Mouse (Mus musculus) mouse trophoblast stem cell (cell line): ENCODE results near the gene Bmp6.

Experiments
- in situ Hi-C, 2 experiments: fragments of 300-500 bp; cut with MseI, MboI; formaldehyde crosslinking; loops; 2 replicates in 1 of 2; 3 replicates in 1 of 2; pipeline ENCODE4 v1.15.1; 2025

Bmp6 gene

GRCm38 (mm10) chr13:38344713-38345430 is at the start of gene Bmp6:
Bmp6 (plus strand) TSS chr13:38345107.
- in situ Hi-C loops, result loop anchor here in 1 of 2 experiments (25.0 kb wide), 1 partner anchor 242 kb away; no protein-coding TSS in a partner anchor

- in situ Hi-C loops, result no loop called here
Measured at GRCm38 (mm10) chr13:38296166-38296565, 48.7 kb upstream of the Bmp6 start.

GRCm38 (mm10) chr13:38296601-38297000 is 48.3 kb upstream of the Bmp6 start:
- in situ Hi-C loops, result no loop called here

- in situ Hi-C loops, result no loop called here
Measured at GRCm38 (mm10) chr13:38311125-38311524, 33.8 kb upstream of the Bmp6 start.

- in situ Hi-C loops, result no loop called here
Measured at GRCm38 (mm10) chr13:38312357-38313040, 32.4 kb upstream of the Bmp6 start.

GRCm38 (mm10) chr13:38314590-38314989 is 30.3 kb upstream of the Bmp6 start:
- in situ Hi-C loops, result no loop called here

- in situ Hi-C loops, result no loop called here
Measured at GRCm38 (mm10) chr13:38318418-38318817, 26.5 kb upstream of the Bmp6 start.

GRCm38 (mm10) chr13:38320354-38320753 is 24.6 kb upstream of the Bmp6 start:
- in situ Hi-C loops, result no loop called here

- in situ Hi-C loops, result no loop called here
Measured at GRCm38 (mm10) chr13:38324452-38324851, 20.5 kb upstream of the Bmp6 start.

- in situ Hi-C loops, result loop anchor here in 1 of 2 experiments (25.0 kb wide), 1 partner anchor 260 kb away; no protein-coding TSS in a partner anchor
Measured at GRCm38 (mm10) chr13:38327377-38327776, 17.5 kb upstream of the Bmp6 start.

GRCm38 (mm10) chr13:38333496-38333895 is 11.4 kb upstream of the Bmp6 start:
- in situ Hi-C loops, result loop anchor here in 1 of 2 experiments (25.0 kb wide), 1 partner anchor 254 kb away; no protein-coding TSS in a partner anchor

- in situ Hi-C loops, result loop anchor here in 1 of 2 experiments (25.0 kb wide), 1 partner anchor 245 kb away; no protein-coding TSS in a partner anchor
Measured at GRCm38 (mm10) chr13:38342598-38342997, 2.3 kb upstream of the Bmp6 start.

- in situ Hi-C loops, result loop anchor here in 1 of 2 experiments (25.0 kb wide), 1 partner anchor 244 kb away; no protein-coding TSS in a partner anchor
Measured at GRCm38 (mm10) chr13:38343202-38343601, 1.7 kb upstream of the Bmp6 start.

- in situ Hi-C loops, result loop anchor here in 1 of 2 experiments (25.0 kb wide), 1 partner anchor 242 kb away; no protein-coding TSS in a partner anchor
Measured at GRCm38 (mm10) chr13:38345431-38345820, 519 bp downstream of the Bmp6 start.

- in situ Hi-C loops, result loop anchor here in 1 of 2 experiments (25.0 kb wide), 1 partner anchor 241 kb away; no protein-coding TSS in a partner anchor
Measured at GRCm38 (mm10) chr13:38346096-38346915, 1.4 kb downstream of the Bmp6 start.

GRCm38 (mm10) chr13:38347021-38347774 is 2.3 kb downstream of the Bmp6 start:
- in situ Hi-C loops, result loop anchor here in 1 of 2 experiments (25.0 kb wide), 1 partner anchor 240 kb away; no protein-coding TSS in a partner anchor

- in situ Hi-C loops, result loop anchor here in 1 of 2 experiments (25.0 kb wide), 1 partner anchor 240 kb away; no protein-coding TSS in a partner anchor
Measured at GRCm38 (mm10) chr13:38347775-38348135, 2.8 kb downstream of the Bmp6 start.

GRCm38 (mm10) chr13:38349046-38349445 is 4.1 kb downstream of the Bmp6 start:
- in situ Hi-C loops, result loop anchor here in 1 of 2 experiments (25.0 kb wide), 1 partner anchor 238 kb away; no protein-coding TSS in a partner anchor

GRCm38 (mm10) chr13:38349818-38350217 is 4.9 kb downstream of the Bmp6 start:
- in situ Hi-C loops, result loop anchor here in 1 of 2 experiments (25.0 kb wide), 1 partner anchor 237 kb away; no protein-coding TSS in a partner anchor

- in situ Hi-C loops, result no loop called here
Measured at GRCm38 (mm10) chr13:38351996-38352395, 7.1 kb downstream of the Bmp6 start.
